Comparison of ENCODE assay signal across 8 mouse cellular contexts in genomic region chr7:132154368-132154961, GRCm38 (mm10). TPM values are rescaled to one million over a fixed set of nuclear protein-coding genes. Genes with fewer than 3 reads are reported as not detected.
DNase-seq lines count a peak whose midpoint lies in the region; ATAC-seq and TF ChIP-seq lines count a peak whose summit lies in the region.

Cpxm2 (minus strand) TSS chr7:132154739.

- ATAC-seq in limb, embryonic 14.5 days (ENCODE audit: low FRiP score, low read depth): no peak; the same call in 1 of the 2 replicates
- ATAC-seq in erythroid progenitor cell, adult 5-6 weeks (replicated peaks; ENCODE audit: low FRiP score, poor library complexity, severe bottlenecking): no peak

- H3K4me3 ChIP-seq in limb, embryonic 14.5 days (replicated peaks; ENCODE audit: low read length): peak within 1 kb of the TSS; percentile 45

- H3K9me3 ChIP-seq in limb, embryonic 14.5 days (ENCODE audit: control insufficient read depth, low read length): no peaks in the 10 kb centered on the region

- H3K27me3 ChIP-seq in limb, embryonic 14.5 days (ENCODE audit: control insufficient read depth, insufficient read depth, low read length): peaks cover 25% of the 10 kb centered on the region

- peak within 1 kb of the TSS; percentile 83 for H3K4me2 ChIP-seq in limb, embryonic 14.5 days (replicated peaks; ENCODE audit: low read depth, low read length, severe bottlenecking)

- peak within 1 kb of the TSS; percentile 60 for H3K9ac ChIP-seq in limb, embryonic 14.5 days (ENCODE audit: low read depth, low read length, severe bottlenecking)

- H3K27ac ChIP-seq in limb, embryonic 14.5 days (replicated peaks; ENCODE audit: low read depth, low read length): no peak within 1 kb of the TSS

- 3% methylated on average over 43 of the region's 43 CpGs for WGBS in limb, embryonic 14.5 days

- peaks cover 5% of the 10 kb centered on the region; the same call in 1 of the 2 replicates for H3K4me1 ChIP-seq in limb, embryonic 14.5 days (ENCODE audit: control insufficient read depth, insufficient read depth, low read length)

- TF ChIP-seq POLR2A in limb, embryonic 14.5 days (IDR thresholded peaks at IDR 0.05; ENCODE audit: borderline replicate concordance, extremely low read depth, insufficient read depth, insufficient read length): no peak

- no peaks in the 10 kb centered on the region for H3K36me3 ChIP-seq in limb, embryonic 14.5 days (ENCODE audit: control insufficient read depth, insufficient read depth, low read length)

- intact Hi-C loops in left cerebral cortex, postnatal 36 days (cut with DNase I): no loop called here

- peak; percentile 24 to 45 for DNase-seq in kidney, postnatal 4 days
- no peak for DNase-seq in kidney, adult 9 months
- DNase-seq in adrenal gland, postnatal 25 days: peak; percentile 24
- DNase-seq in gastrocnemius, postnatal 25 days: peak; percentile 19
- DNase-seq in limb, embryonic 14.5 days (ENCODE audit: low spot score): no peak
- no peak for DNase-seq in T-cell, adult 2 months (ENCODE audit: low spot score)
- DNase-seq in left cerebral cortex, postnatal 36 days (ENCODE audit: low spot score in 2 of 2): no peak

RNA-seq across cellular contexts. Expression of gene Cpxm2, which starts in this region (rescaled TPM):
- total RNA-seq in adrenal gland, postnatal 25 days (2021): 6.5 and 6.7 TPM in 2 replicates
- total RNA-seq in gastrocnemius, postnatal 25 days (2021): 10 to 100 TPM in 1 of 2 experiments, 1 to 10 TPM in 1; 5.2 to 10.8 TPM
- polyA plus RNA-seq in limb, embryonic 14.5 days (2012; rRNA removed): 29.5 and 31.4 TPM in 2 replicates
- 47.1 and 62.3 TPM in 2 replicates for polyA plus RNA-seq in limb, embryonic 14.5 days (2014; fragmentation: Nextera tagmentation; extraction: Ambion mirVana)
- total RNA-seq in left cerebral cortex, postnatal 36 days (2021): 1 to 10 TPM; 2.8 to 5.6 TPM
- not detected in 2 replicates for total RNA-seq in erythroid progenitor cell, adult 5-6 weeks (2015; ENCODE audit: low replicate concordance)
- not detected in 2 replicates for total RNA-seq in erythroid progenitor cell, adult 5-6 weeks (2017; ENCODE audit: low replicate concordance)

Comparison
In these comparisons a context has a peak if more than half of its experiments do, and no peak if none do; other contexts are left out.
1. DNase-seq: peak in kidney, postnatal 4 days (2 of 2), adrenal gland, postnatal 25 days (single experiment) and gastrocnemius, postnatal 25 days (single experiment); none in kidney, adult 9 months (single experiment), limb, embryonic 14.5 days (single experiment), T-cell, adult 2 months (single experiment) and left cerebral cortex, postnatal 36 days (0 of 2).